Mouse (Mus musculus) fibroblast of lung, adult 2 months (primary cell): Measurements from ENCODE around the gene Abhd8.

Experiments
- DNase-seq: peaks from one replicate; pipeline ENCODE4 v3.0.0-alpha.2; 2011; ENCODE audit warnings: low read depth

The Abhd8 gene

GRCm38 (mm10) chr8:71463188-71464033, at the start of gene Abhd8:
TSS of gene Abhd8 (minus strand) at chr8:71463655.
- DNase-seq, result peak; percentile 88

- DNase-seq, result no peak
Observed at GRCm38 (mm10) chr8:71511644-71512043, 48.2 kb upstream of the Abhd8 start, which contains the start of gene Plvap. TSS of gene Plvap (minus strand) at chr8:71511752.

- peak; percentile 71 for DNase-seq
Observed at GRCm38 (mm10) chr8:71509316-71509715, 45.9 kb upstream of the Abhd8 start.

- peak; percentile 66 for DNase-seq
Observed at GRCm38 (mm10) chr8:71507589-71508104, 44.2 kb upstream of the Abhd8 start.

- peak; percentile 50 for DNase-seq
Observed at GRCm38 (mm10) chr8:71505979-71506378, 42.5 kb upstream of the Abhd8 start.

- no peak for DNase-seq
Observed at GRCm38 (mm10) chr8:71505326-71505725, 41.9 kb upstream of the Abhd8 start.

- DNase-seq, result no peak
Observed at GRCm38 (mm10) chr8:71504349-71504748, 40.9 kb upstream of the Abhd8 start.

- DNase-seq, result no peak
Observed at GRCm38 (mm10) chr8:71498816-71499690, 35.6 kb upstream of the Abhd8 start.

GRCm38 (mm10) chr8:71497881-71498501, 34.5 kb upstream of the Abhd8 start:
- DNase-seq, result no peak

GRCm38 (mm10) chr8:71497077-71497645, 33.7 kb upstream of the Abhd8 start:
- no peak for DNase-seq

- no peak for DNase-seq
Observed at GRCm38 (mm10) chr8:71496481-71496880, 33.0 kb upstream of the Abhd8 start.

GRCm38 (mm10) chr8:71495811-71496210, 32.4 kb upstream of the Abhd8 start:
- DNase-seq, result no peak

GRCm38 (mm10) chr8:71495039-71495438, 31.6 kb upstream of the Abhd8 start:
- DNase-seq, result peak; percentile 67

GRCm38 (mm10) chr8:71488454-71488853, 25.0 kb upstream of the Abhd8 start:
- DNase-seq, result peak; percentile 93

- no peak for DNase-seq
Observed at GRCm38 (mm10) chr8:71487691-71488445, 24.4 kb upstream of the Abhd8 start, which contains the start of gene Gtpbp3. TSS of gene Gtpbp3 (plus strand) at chr8:71488103.

- DNase-seq, result no peak
Observed at GRCm38 (mm10) chr8:71486136-71486529, 22.7 kb upstream of the Abhd8 start.

- DNase-seq, result no peak
Observed at GRCm38 (mm10) chr8:71485142-71486135, 22.0 kb upstream of the Abhd8 start, which contains the start of gene Ano8. TSS of gene Ano8 (minus strand) at chr8:71485963.

- no peak for DNase-seq
Observed at GRCm38 (mm10) chr8:71484736-71485135, 21.3 kb upstream of the Abhd8 start.

GRCm38 (mm10) chr8:71483932-71484331, 20.5 kb upstream of the Abhd8 start:
- no peak for DNase-seq

GRCm38 (mm10) chr8:71478943-71479342, 15.5 kb upstream of the Abhd8 start:
- DNase-seq, result no peak
